Mouse (Mus musculus) spleen, adult 18-20 months (tissue): ENCODE measurements at regions not wholly inside any gene's neighbourhood (a gene's known extent, or its start where the extent isn't known, plus 50 kb on each side); places are given as distances from the start of the nearest gene placed in this dataset.

Experiments
- DNase-seq, 2 experiments: peaks; one replicate each; pipeline ENCODE4 v3.0.0; 2022; ENCODE audit warnings: mixed read lengths in 2 of 2

DNA sequence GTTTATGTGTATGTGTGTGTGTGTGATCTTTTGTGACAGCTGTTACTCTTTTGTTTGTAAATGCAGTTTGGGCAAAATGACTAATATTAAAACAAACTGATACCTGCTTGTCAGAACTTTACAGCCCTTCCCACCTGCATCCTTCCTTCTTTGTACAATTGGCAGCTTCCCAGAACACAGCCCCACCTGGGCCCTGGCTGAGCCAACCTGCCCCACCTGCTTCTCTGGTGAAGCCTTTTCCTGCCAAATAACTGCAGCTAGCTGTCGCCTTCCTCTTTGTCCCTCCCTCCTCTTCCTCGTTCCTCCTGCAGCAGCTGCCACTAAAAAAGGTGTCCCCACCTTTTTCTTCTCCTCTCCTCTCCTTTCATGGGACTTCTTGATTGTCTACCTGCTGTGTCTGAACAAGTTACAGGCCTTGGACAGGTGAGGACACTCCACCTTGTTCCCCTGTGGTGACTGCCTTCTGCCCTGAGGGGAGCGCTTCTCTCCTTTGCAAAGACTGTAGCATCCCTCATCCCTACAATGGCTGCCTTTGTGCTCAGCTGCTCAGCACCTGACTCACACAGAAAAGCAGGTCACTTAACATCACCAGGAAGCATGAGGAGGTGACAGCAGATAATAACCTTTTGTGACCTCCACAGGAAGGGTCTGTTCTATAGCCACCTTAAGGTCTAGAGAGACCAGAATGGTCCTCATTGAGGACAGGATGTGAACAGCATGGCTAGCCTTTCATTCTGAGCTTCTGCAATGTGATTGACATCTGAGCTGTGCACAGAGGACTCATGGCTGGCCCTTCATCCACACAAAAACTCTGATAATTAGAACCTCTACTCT, 295.2 kb downstream of the Epha4 start:
- no peak for DNase-seq

DNA sequence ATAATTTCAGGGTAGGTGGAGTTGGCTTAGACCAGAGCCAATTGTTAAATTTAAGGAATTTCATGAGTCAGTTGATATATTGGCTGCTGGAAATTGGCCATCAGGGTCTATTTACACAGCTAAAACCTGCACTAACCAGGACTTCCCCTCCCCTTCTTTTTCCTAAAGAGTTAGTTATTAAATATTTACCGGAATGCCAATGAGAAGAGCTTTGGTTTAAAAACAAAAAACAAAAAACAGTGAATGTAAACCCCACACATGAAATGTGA, 294.6 kb downstream of the Epha4 start:
- no peak for DNase-seq

DNA sequence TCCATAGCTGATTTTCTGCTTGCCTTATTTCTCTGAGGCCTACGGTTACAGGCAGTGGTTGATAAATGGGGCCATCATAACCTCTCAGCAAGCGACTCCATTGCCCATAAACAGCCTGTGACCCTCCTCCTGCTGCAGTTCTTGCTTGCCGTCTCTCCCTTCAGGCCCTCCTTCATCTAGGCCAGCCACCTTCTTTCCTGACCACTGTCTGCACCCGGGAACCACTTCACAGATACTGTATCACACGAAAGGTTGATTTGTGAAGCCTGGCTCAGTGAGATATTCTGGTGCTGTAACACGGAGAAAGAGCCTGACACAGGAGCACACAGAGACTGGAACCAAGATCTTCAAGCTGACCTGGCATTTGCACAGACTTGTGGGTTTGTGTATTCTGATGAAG, 294.1 kb downstream of the Epha4 start:
- DNase-seq = no peak

DNA sequence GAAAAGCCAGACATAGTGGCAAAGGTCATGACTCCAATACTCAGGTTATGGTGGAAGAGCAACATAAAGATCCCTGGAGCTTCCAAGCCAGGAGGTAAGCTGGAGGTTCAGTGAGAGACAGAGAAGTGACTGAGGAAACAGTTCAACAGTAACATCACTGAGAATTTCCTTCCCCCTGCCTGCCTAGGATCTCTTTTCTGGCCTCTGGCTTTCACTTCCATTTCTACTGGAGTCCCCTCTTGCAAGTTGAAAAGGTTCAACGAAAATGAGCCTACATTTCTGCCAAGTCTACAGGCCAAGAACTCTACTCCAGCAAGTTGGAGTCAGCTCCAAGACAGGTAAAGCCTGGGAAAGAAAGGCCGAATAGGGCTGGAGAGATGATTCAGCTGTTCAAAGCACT, 293.0 kb downstream of the Epha4 start:
- no peak for DNase-seq

DNA sequence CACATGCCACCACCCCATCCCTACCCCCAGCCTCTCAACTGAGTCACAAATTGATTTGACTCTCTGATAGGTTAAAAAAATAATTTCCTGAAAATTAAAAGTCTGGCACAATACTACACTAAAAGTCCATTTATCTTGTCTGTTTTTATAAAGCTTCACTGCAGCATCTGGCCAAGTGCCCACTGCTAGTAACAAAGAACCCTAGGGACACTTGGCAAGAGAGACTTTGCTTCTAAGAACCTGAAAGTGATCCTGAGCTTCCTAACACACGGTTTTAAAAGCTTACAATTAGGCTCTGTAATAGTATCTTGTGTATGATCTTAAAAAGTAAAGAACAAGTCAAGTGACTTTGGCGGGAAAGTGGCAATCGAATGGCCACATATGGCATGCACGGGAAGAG, 288.3 kb downstream of the Epha4 start:
- DNase-seq = no peak

DNA sequence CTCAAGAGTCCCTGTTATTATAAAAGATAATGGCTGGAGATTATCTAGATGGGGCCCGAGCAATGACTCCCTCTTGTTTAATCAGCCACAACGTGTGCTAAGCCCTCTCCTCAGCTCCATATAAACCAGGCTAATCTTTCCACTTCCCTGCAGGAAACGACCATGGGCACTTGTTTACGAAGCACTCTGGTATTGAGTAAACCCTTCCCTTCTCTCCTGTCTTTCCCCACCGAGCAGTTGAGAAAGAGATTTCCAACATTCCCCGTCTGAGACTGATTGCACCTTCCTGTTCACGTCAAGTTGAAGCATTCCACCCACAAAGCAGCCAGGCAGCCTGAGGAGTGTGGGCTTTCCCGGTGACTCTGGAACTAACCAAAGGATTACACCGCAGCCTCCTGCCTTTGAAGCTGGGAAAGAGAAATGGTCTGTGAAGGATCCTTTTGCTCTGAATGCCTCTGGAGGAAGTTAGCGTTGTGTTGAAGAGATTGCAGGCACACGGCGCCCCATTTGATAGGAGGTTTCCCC, 287.8 kb downstream of the Epha4 start:
- no peak for DNase-seq

DNA sequence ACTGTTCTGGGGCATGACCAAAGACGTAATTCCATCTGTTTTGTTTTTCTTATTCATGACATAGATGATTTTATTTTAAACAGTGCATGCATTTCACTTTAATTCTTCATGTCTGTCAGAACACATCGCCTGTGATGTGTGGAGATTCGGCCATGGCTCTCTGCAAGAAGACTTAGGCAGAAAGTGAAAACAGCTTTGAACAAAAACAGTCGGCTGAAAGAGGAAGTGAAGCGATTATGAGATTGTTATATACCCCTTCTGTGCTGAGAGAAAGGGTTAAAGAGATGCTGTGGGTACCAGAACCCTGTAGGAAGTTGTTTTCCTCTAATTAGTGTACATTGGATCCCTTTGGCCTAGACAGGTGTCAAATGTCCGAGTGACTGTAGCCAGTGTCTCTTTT, 287.1 kb downstream of the Epha4 start:
- no peak for DNase-seq

DNA sequence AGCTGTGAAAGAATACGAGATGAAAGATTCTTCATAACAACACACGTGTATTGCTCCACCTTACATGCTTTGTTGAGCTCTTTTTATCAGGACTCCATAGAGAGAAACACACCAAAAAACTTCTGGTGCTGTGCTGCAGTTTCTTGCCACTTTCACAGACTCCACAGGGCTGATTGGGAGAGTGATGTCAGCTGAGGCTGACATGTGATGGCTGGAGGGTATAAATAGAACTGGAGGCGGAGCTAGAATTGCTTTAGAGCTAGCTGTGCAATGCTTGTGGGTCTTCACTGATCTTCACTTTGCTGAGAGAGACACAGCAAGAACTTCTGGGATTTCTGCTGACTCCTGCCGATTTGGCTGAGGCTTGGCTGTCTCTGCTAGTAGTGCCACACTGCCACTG, 285.3 kb downstream of the Epha4 start:
- no peak for DNase-seq

DNA sequence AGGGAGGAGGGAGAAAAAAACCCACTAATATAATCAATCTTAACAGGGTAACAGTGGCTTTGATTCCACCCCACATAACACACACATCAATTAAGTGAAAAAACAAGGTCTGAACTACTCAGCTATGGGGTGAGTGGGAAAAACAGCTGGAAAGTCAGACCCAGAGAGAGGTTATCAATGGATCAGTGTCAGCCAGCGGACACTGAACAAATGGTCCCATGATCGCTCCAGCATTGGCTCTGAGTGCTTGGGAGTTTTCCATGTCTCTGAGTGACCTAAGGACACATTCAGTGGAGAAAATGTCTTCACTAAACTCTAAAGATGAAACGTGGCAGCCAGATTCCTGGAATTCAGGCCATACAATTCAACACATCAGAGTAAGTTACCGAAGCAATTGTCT, 281.9 kb downstream of the Epha4 start:
- no peak for DNase-seq

DNA sequence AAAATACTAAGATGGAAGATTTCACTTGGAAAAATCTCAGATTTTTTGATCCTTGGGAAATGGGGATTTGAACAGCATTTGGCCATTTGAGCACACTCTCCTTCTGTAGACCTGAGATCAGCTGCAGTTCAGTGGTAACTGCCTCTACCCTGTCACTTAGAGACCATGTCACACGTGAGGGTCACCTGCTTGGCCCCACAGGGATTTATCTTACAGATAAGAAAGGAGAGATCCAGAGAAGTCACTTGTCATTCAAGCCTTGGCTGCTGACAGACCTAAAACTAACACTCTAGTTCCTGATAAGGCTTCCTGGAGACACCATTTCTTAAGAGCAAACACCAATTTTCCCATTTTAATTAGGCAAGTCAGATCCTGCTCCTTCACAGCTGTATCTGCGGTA, 270.2 kb downstream of the Epha4 start:
- DNase-seq = no peak

DNA sequence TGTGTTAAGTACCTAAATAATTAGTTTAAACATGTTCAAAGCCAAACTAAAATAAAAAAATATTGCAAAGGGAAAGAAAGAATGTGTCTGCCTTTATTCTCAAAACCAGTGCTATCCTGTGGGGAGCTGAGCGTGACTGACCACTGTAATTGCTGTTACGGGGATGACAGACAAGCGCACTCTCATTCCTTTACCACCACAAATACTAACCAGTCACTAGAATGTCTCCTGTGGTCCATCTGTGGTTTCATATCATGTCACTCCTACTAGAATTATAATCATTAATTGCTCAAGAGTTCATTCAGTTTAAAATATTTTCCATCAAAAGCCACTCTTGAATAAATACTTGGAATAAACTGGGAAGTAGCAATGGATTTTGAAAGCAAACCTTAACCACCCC, 268.8 kb downstream of the Epha4 start:
- DNase-seq = no peak

DNA sequence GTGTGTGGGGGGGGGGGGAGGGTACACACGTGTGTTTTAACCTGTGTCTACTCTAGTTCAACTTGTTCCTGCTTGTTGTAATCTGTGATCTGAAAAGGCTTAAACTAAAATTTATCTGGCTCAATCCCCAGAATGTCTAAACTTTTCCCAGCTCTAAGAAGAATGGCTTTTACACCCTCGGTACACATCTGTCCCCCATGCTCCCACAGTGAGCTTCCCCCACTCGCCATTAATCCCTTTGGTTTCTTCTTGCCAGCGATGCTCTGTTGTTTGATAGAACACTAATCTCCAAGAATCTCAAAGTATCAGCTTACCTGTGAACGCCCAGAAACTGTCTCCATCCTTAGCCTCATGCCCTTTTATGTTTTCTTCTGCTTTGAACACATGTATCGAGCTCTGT, 260.6 kb downstream of the Epha4 start:
- DNase-seq = no peak

DNA sequence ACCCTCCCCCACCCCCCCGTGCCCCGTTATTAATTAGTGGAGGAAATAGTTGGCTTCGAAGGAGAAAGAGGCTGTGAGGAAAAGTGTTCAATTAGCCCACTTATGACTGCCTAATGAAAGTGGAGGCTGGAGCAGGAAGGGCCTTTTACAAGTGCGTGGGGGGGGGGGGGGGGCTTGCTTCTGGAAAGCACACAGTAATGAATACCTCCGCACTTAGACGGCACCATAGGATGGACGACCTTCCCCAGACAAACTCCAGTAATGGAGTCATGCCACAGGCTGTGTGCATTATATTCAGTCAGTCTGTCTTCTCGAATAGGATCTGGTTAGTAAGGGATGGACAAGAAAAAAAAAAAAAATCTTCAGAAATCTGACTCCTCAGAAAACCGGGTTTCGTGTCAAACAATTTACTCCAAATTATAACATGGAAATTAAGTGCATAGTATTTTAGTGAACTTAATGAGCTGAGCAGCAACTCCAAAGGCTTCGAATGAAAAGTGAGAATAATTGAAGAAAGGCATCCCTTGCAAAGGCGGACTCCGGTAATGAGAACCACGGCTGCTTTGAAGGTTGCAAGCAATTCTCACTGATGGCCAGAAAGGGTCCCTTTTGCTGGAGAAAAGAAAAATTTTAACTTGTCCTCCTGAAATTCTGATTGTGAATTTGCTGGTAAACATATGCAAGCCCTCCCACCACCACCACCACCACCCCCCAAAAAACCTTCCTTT, 258.6 kb downstream of the Epha4 start:
- no peak for DNase-seq

DNA sequence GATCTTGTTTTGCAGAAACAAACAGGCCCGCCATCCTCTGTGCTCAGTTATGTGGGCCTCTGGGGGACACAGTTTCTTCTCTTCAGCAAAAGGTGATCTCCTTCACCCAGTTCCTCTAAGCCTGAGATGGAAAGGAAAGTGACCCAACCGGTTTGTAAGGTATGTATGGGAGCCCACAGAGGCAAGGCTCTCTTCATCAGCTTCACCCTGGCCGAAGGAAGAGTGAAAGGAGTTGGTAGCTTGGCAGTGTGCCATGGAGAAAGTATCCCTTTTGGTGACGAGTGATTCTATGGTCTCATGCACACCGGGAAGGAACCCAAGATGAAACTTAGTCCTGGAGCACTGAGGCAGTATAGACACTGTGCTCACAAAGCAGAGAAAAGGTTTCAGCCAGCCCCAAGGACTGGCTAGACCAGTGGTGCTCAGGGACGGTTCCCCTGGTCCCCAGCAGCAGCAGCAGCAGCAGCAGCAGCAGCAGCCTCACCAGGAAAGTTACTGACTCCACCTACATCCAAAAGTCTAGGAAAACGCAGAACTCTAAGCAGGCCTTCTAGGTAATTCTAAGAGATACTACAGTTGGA, 256.1 kb downstream of the Epha4 start:
- no peak for DNase-seq

DNA sequence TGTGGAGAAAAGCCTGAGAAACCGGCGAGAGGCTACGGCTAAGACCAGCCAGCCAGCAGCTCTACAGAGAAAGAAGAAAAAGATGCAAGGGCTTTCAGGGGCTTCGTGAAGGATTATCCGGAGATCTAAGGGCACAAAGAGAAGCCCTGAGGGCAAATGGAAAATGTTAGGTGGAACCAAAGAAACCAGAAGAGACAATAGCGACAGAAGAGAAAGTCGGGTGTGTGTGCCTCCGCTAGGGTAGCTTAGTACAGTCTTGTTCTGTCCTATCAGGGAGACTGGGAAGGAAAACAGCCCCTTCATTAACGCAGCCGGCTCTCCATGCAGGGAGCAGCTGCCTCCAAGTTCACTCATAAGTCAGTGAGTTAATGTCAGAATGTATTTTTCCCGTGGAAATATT, 255.1 kb downstream of the Epha4 start:
- DNase-seq = no peak

DNA sequence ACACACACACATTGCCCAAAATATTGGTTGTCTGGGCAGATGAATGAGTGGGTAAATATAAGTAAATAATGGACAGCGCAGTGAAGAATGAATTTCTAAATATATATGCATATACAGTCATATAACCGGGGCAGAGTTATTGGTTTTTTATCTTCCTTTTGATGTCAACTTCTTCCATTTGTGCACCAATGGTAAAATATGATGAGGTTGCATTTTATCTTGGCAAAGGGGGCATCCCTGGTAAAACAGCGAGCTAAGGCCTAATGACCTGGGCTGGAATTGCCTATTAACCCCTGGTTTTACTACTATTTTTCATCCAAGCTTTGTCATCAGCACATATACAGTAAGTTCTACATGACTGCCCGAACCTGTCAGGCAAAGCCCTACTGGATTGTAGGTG, 253.2 kb downstream of the Epha4 start:
- no peak for DNase-seq

DNA sequence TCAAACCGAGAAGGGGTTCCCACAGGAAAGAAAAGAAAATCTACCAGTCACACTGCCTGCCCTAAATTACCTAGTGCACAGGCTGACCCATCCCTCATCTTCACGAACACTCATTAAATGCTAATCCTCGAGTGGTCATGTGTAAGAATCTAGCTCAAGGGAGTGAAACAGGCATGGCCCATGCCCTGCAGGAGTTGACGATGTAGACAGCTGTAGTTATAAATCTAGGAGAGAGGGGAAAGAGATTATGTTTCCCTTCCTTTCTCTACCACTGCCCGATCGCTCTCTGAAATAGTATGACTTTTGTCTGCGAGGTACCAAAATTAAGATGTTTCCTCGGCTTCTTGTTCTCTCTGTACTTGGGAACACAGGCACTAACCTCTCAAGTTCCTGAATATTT, 249.2 kb downstream of the Epha4 start:
- no peak for DNase-seq

DNA sequence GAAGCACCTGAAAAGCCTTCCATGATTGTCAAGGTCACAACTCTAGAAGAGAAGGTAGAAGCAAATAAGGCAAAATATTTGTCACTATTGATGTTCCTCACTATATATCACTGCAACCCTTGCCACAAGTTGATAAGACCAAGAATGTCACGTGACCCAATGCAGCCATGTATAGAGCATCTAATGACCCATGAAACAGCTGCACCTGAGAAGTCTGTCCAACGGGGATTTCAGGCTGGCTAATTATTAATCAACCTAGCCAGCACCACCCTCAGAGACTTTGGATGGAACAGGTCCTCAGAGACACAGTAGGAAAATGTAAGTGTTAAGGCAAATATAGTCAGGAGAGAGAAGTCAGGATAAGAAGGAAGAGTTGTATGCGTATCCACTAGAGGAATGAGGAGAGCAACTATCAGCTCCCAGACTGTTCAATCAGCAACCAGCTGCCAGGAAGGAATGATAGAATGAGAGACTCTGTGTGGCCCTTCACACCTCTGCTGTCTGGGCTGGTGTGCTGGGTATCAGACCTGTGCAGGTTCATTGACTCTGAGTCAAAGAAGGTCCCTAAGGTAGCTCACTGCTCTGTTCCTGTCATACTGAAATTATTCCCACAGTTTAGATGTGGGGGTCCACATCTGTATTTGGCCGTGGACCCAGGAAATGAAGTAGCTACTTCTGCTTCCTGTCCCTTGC, 247.4 kb downstream of the Epha4 start:
- DNase-seq = no peak

DNA sequence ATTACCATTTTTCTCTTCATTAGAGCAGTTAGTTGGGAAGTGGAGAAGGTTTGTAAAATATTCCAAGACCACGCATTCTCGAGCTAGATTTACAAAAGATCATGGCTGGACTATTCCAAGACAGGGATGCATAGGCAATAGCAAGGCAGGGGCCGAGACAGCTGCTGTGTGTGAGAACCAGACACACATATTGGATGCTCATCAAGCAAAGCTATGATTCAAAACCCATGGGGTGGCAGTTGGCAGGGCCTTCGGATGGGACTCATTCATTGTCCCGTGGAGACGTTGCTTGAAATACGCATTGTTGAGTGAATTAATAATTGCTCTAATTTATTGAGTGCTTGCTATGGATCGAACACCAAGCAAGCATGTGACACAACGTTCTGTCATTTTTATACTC, 239.6 kb downstream of the Epha4 start:
- no peak for DNase-seq

DNA sequence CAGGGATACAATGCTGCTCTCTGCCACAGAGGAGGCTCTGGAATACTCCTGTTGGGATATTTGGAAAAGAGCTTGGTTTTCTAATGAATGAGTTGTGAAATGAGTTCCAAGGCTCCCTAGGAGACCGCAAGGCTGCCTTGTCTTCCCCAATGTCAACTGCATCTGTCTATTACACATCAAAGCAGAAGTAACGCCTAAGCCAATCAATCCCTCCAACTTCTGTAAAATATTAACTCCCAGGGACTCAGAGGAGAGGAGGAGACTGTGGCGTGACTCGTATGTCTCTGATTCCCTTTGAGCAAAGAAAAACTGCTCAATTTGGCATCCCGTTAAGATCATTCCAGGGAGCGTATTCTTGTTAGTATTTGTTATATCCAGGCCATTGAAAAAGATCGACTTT, 235.3 kb downstream of the Epha4 start:
- DNase-seq = no peak

DNA sequence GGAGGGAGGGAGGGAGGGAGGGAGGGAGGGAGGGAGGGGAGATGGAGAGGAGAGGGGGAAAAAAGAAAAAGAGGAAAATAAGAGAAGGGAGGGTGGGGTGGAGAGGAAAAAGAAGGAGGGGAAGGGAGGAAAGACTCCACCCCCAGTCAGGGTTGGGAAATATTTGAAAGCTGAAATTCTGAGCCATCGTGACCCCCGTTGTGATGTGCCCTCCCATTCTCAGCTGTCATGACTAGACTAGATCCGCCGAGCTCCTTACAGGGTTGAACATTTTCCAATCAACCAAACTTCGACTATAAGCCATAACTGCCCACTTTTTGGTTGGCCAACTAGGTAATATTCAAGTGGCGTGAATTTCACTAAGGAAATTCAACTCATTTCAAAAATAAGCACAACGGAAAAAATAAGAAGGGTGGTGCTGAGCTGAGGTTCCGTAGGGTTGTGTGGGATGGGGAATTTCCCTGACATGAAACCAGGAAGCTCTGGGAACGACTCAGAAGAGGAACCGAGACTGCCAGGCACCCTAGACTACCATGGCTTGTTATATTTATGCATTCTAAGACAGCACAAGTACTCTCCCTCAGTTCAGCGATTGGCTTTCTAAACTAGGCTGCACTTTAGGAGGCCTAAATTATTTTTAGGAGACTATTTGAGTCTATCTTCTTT, 234.4 kb downstream of the Epha4 start:
- no peak for DNase-seq

DNA sequence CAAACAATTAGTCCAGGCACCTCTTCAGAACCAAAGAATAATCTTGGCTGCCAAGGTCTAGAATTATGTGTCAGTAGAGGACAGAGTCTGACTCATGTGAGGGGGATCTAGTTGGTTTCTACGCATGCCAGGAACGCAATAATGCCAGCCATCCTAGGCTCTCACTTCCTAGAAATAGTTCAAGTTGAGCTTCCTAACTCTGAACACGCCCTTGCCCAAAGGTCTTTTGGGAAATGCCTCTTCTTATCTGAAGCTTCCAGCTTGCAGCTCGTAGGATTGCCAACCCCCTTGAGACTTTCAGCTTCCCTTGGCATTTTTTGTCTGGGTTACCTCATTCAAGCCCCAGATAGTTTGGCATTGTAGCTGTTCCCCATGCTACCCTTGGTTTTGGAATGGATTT, 233.1 kb downstream of the Epha4 start:
- no peak for DNase-seq

DNA sequence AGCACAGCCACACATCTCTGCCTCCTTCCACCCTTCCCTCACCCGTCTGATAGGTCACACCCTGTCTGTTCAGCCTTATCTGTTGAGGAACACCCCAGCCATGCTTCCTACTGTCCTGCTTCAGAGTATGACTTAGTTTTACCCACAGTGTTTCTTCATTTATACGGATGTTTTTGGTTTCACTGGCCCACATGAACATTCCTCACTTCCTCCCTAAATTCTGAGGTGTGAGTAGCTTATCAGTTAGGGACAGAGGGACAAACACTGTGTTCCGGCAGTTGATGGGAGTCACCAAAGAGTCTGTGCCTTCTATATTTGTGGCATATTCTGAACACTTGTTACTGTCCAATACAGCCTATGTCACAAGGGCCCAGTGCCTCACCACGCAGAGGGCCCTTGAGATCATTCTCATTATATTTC, 216.2 kb downstream of the Epha4 start:
- DNase-seq = no peak
